Mouse (Mus musculus) liver, postnatal 0 days (tissue): ENCODE results near the gene Slc38a11. TPM values are rescaled to one million over a fixed set of nuclear protein-coding genes. Genes with fewer than 3 reads are reported as not detected.
A peak's percentile ranks its signal among the peaks of the same experiment; 100 is the strongest.

Experiments
- ATAC-seq: fragments of 200-750 bp; cut with Nextera tagmentation; 2 replicates; pipeline ENCODE4 v1.8.0; 2017; ENCODE audit warnings: mild to moderate bottlenecking, moderate library complexity
- DNase-seq: peaks from one replicate; pipeline ENCODE4 v3.0.0-alpha.2; 2016
- H3K27ac ChIP-seq: fragments of 300-500 bp; sonication (generic); 2 replicates; pipeline ENCODE4 v1.5.1; 2014; ENCODE audit warnings: antibody characterized with exemption, moderate library complexity, mild to moderate bottlenecking, low read depth
- H3K27me3 ChIP-seq: fragments of 300-500 bp; sonication (generic); 2 replicates; pipeline ENCODE4 v1.6.1; 2014; ENCODE audit warnings: low read length, control low read depth, mixed read lengths; ENCODE audit not compliant: insufficient read depth
- H3K36me3 ChIP-seq: fragments of 300-500 bp; sonication (generic); replicated peaks from 2 replicates; pipeline ENCODE4 v1.6.1; 2014; ENCODE audit warnings: mild to moderate bottlenecking, control low read depth, low read length, moderate library complexity, mixed read lengths; ENCODE audit not compliant: insufficient read depth
- H3K4me1 ChIP-seq: fragments of 300-500 bp; sonication (generic); 2 replicates; pipeline ENCODE4 v1.6.1; 2014; ENCODE audit warnings: antibody characterized with exemption, mild to moderate bottlenecking, control low read depth; ENCODE audit not compliant: insufficient read depth
- H3K4me2 ChIP-seq: fragments of 300-500 bp; sonication (generic); 2 replicates; pipeline ENCODE4 v1.6.1; 2014; ENCODE audit warnings: low read depth, mild to moderate bottlenecking, low read length, moderate library complexity, mixed read lengths
- H3K4me3 ChIP-seq: fragments of 300-500 bp; sonication (generic); 2 replicates; pipeline ENCODE4 v1.5.1; 2014; ENCODE audit warnings: low read depth, low read length
- H3K9ac ChIP-seq: fragments of 300-500 bp; sonication (generic); replicated peaks from 2 replicates; pipeline ENCODE4 v1.6.1; 2014; ENCODE audit warnings: mild to moderate bottlenecking, moderate library complexity
- H3K9me3 ChIP-seq: fragments of 300-500 bp; sonication (generic); 2 replicates; pipeline ENCODE4 v1.6.1; 2016; ENCODE audit warnings: mild to moderate bottlenecking, control low read depth, low read length, mixed read lengths
- CTCF ChIP-seq: sonication (generic); IDR thresholded peaks from 2 replicates; pipeline ENCODE4 v1.5.1; 2016; ENCODE audit warnings: antibody characterized with exemption, low read depth
- EP300 ChIP-seq: IDR thresholded peaks from 2 replicates; pipeline ENCODE4 v1.6.1; 2016; ENCODE audit warnings: antibody characterized with exemption, low read depth, mild to moderate bottlenecking
- WGBS: fragments of 180-500 bp; shearing (Covaris S2); extraction: QIAGEN DNeasy Blood & Tissue Kit; methylation state at CpG from one replicate; pipeline ENCODE4 v1.1.7; 2014; ENCODE audit not compliant: insufficient replicate concordance; 5-methylcytosine and 5-hydroxymethylcytosine counted together
- polyA plus RNA-seq: library from polyadenylated mRNA; unstranded; fragments of >200 nt; fragmentation: Nextera tagmentation; extraction: Ambion mirVana; gene quantifications from 2 replicates; pipeline ENCODE4 v1.2.1, GENCODE M21; 2015

The Slc38a11 gene
- polyA plus RNA-seq, 1 experiment from 2014 or later = 0.12 TPM

GRCm38 (mm10) chr2:65337378-65338140 lies 26.3 kb downstream of the Slc38a11 start:
- Histone ChIP-seq H3K36me3 (no peaks in the 10 kb centered on the region), H3K9me3 (no peaks in the 10 kb centered on the region), H3K27ac (peak overlapping the region; percentile 3; the same call in 1 of the 2 replicates), H3K9ac (no peak overlapping the region), H3K4me1 (peaks cover 3% of the 10 kb centered on the region; the same call in 1 of the 2 replicates), H3K4me3 (no peak overlapping the region), H3K27me3 (no peaks in the 10 kb centered on the region), H3K4me2 (peak overlapping the region; percentile 31)
- ATAC-seq (peak; percentile 50), DNase-seq (peak; percentile 49)
- WGBS = 13% methylated on average over 14 of the region's 14 CpGs
- no peak for TF ChIP-seq EP300
- peak; percentile 70 for TF ChIP-seq CTCF

GRCm38 (mm10) chr2:65336608-65337007 lies 27.2 kb downstream of the Slc38a11 start:
- DNase-seq (no peak), ATAC-seq (no peak)
- no peaks in the 10 kb centered on the region for H3K9me3 ChIP-seq
- no peak overlapping the region for H3K4me3 ChIP-seq
- H3K27ac ChIP-seq = no peak overlapping the region
- no peak overlapping the region for H3K9ac ChIP-seq
- no peaks in the 10 kb centered on the region for H3K27me3 ChIP-seq
- H3K36me3 ChIP-seq = no peaks in the 10 kb centered on the region
- 59% methylated on average over 3 of the region's 3 CpGs for WGBS
- H3K4me2 ChIP-seq = no peak overlapping the region
- H3K4me1 ChIP-seq = peaks cover 3% of the 10 kb centered on the region; the same call in 1 of the 2 replicates
- TF ChIP-seq CTCF = no peak
- TF ChIP-seq EP300 = no peak

GRCm38 (mm10) chr2:65334091-65334490 lies 29.7 kb downstream of the Slc38a11 start:
- 52% methylated on average over 9 of the region's 9 CpGs for WGBS
- TF ChIP-seq CTCF = no peak
- TF ChIP-seq EP300 = no peak
- peak; percentile 44 for ATAC-seq

GRCm38 (mm10) chr2:65331321-65331720 lies 32.5 kb downstream of the Slc38a11 start:
- no peak for ATAC-seq
- peak; percentile 26 for DNase-seq
- Histone ChIP-seq H3K4me2 (no peak overlapping the region), H3K27ac (no peak overlapping the region), H3K36me3 (no peaks in the 10 kb centered on the region), H3K4me1 (no peaks in the 10 kb centered on the region), H3K9ac (no peak overlapping the region), H3K4me3 (no peak overlapping the region), H3K27me3 (no peaks in the 10 kb centered on the region), H3K9me3 (no peaks in the 10 kb centered on the region)
- WGBS = 86% methylated on average over 2 of the region's 2 CpGs
- no peak for TF ChIP-seq EP300
- peak; percentile 71 for TF ChIP-seq CTCF

More at GRCm38 (mm10) chr2:65334091-65334490, 29.7 kb downstream of the Slc38a11 start:
- H3K4me3 ChIP-seq = no peak overlapping the region
- peak overlapping the region; percentile 31; the same call in 1 of the 2 replicates for H3K9ac ChIP-seq
- no peaks in the 10 kb centered on the region for H3K9me3 ChIP-seq
- DNase-seq = peak; percentile 15
- H3K4me1 ChIP-seq = peaks cover 3% of the 10 kb centered on the region; the same call in 1 of the 2 replicates
- H3K4me2 ChIP-seq = no peak overlapping the region
- no peaks in the 10 kb centered on the region for H3K36me3 ChIP-seq
- no peak overlapping the region for H3K27ac ChIP-seq
- no peaks in the 10 kb centered on the region for H3K27me3 ChIP-seq

GRCm38 (mm10) chr2:65321998-65322754 lies 41.7 kb downstream of the Slc38a11 start:
- no peak for DNase-seq
- ATAC-seq = no peak
- no peaks in the 10 kb centered on the region for H3K36me3 ChIP-seq
- H3K27ac ChIP-seq = no peak overlapping the region
- no peak overlapping the region for H3K4me2 ChIP-seq
- TF ChIP-seq EP300 (no peak), CTCF (no peak)
- H3K27me3 ChIP-seq = no peaks in the 10 kb centered on the region
- 74% methylated on average over 6 of the region's 6 CpGs for WGBS
- H3K9me3 ChIP-seq = no peaks in the 10 kb centered on the region
- no peak overlapping the region for H3K4me3 ChIP-seq
- no peak overlapping the region for H3K9ac ChIP-seq
- H3K4me1 ChIP-seq = no peaks in the 10 kb centered on the region

- Histone ChIP-seq H3K9ac (no peak overlapping the region), H3K4me2 (no peak overlapping the region), H3K36me3 (no peaks in the 10 kb centered on the region), H3K9me3 (no peaks in the 10 kb centered on the region), H3K4me1 (no peaks in the 10 kb centered on the region), H3K4me3 (no peak overlapping the region), H3K27ac (no peak overlapping the region), H3K27me3 (no peaks in the 10 kb centered on the region)
- ATAC-seq (no peak), DNase-seq (no peak)
- TF ChIP-seq EP300 (no peak), CTCF (no peak)
- 48% methylated on average over 2 of the region's 2 CpGs for WGBS
These were observed 42.9 kb downstream of the Slc38a11 start for GRCm38 (mm10) chr2:65320975-65321374.
